Mouse (Mus musculus) hindlimb bud, embryonic 11.5 days (tissue): ENCODE data around the gene Srsf9.
A peak's percentile ranks its signal among the peaks of the same experiment; 100 is the strongest.
"Not testable (repeated sequence)": the region's sequence is repeated elsewhere in the genome, so short reads cannot be mapped to it uniquely, and the experiment has no call there.

Source experiments
- DNase-seq: peaks from one replicate; pipeline ENCODE4 v3.0.0-alpha.2; 2012; ENCODE audit warnings: low read depth, low spot score; ENCODE audit errors: extremely low spot score

The Srsf9 gene

DNA sequence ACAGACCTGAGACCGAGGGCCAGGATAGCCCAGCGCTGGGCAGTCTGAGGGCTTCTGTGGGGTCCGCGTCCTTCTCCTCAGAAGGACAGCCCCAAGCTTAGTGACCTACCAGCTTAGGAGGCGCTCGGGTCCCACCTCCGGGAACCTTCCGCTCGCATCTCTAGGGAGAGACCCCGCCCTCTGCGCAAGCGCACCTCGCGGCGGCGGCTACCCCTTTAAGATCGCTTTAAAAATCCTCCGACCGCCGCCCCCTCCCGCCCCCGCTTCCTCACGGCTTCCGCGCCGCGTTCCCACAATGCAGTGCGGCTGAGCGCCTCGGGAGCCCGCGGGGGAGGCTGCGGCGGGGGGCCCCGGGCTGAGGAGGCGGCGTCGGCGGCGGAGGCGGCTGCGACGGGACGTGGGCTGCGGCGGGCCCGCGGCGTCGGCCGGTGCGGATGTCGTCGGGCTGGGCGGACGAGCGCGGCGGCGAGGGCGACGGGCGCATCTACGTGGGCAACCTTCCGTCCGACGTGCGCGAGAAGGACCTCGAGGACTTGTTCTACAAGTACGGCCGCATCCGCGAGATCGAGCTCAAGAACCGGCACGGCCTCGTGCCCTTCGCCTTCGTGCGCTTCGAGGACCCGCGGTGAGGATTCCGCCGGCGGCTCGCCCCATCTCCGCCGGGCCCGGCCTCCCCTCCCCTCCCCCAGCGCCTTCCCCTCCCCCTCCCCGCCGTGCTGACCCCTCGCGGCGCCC, at the start of gene Srsf9:
TSS of gene Srsf9 (plus strand) at position 303 of the 735 bp plus-strand sequence.
- no peak for DNase-seq

DNA sequence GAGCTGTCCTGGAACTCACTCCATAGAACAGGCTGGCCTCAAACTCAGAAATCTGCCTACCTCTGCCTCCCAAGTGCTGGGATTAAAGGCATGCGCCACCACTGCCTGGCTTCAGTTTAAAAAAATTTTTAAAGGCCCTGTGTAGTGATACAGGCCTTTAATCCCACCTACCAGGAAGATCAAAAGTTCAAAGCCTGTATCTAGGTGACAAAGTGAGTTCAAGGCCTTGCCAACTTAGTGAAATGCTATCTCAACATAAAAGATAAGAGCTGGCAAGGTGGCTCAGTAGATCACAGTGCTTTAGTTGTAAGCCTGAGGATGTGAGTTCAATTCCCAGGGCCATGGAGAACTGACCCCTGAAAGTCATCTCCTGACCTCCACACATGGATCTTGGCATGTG, 48.9 kb upstream of the Srsf9 start:
- no peak for DNase-seq

DNA sequence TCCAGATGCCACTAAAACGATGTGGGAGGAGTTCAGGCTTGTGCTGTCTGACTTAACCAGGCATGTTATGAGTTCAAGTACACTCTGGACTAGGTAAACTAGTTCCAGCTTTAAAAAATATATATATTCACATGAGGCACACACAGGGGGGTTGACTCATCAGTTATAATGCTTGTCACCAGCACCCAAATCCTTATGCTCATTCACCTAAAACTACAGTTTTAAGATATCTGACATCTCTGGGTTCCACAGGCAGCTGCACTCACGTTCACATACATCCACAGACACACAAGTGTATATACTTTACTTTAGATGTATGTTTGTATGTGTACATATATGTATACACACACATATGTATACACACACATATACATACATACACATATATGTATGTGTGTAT, 48.2 kb upstream of the Srsf9 start:
- no peak for DNase-seq

DNA sequence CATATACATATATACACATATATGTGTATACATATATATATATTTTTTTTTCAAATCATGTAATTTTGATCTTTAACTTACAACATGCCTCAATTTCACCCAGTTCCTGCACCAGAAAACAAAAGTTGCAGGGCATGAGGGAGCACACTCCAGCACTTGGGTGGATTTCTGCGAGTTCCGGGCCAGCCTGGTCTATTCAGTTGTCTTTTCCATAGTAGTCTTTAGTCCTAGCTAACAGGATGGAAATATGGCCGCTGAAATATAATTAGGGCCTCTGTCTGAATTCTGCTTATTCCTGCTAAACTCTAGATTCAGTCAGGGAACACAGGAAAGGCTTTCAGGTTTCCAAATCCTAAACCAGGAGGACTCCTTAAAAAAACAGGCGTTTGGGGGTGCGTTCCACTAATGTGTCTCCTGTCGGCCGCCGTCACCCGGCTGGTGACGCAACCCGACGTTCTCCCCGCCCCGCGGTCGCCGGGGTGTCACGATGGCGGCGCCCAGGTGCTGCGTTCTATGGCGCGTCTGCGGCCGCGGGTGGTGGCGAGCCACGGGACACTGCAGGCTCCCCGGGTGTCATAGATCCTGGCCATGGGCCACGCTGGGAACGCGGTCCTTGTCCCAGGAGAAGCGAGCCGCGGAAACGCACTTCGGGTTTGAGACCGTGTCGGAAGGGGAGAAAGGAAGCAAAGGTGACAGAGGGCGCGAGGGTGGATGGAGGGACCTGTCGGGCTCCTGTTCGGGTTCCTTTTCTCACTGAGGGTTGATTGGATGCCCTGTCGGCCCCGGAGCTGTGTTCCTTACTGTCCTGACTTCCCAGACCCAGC, 47.5 kb upstream of the Srsf9 start, which contains the start of gene Coq5:
TSS of gene Coq5 (plus strand) at position 441 of the 824 bp plus-strand sequence.
- no peak for DNase-seq

DNA sequence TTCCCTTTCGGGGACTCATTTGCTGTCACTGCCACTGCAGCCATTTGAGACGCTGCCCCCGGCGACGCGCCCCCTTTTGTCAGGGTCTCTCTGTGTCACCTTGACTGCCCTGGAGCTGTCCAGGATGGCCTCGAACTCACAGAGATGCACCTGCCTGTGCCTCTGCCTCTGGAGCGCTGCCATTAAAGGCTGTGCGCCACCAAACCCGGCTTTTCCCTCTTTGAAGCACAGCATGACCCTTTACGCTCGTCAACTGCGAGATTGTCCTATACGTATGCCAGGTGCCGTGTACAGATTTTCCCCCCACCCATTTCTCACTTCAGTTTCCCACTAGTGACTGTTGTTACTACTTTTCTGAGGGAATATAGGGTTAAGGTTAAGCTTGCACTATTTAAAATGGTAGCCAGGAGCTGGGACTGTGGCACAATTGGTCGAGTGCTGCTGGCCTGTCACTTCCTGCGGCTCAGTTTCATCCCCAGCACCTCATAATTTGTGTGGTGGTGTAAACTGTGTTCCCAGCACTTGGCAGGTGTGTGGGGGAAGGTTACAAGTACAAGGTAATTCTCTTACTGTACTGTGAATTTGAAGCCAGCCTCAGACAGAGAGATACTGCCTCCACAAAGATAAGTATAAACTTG, 46.8 kb upstream of the Srsf9 start:
- DNase-seq = no peak

DNA sequence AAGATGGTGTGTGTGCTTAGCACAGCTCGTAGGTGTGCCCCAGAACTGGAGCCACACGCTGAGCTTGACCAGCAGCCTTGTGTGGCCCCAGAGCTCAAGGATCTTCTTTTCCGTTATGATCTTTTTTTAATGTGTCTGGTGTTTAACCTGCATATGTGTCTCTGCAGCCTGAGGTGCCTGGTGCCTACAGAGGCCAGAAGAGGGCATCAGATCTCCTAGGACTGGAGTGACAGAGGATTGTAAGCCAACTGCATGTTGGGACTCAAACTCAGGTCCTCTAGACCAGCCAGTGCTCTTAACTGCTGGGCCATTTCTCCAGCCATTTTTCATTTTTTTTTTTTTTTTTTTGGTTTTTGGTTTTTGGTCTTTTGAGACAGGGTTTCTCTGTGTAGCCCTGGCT, 42.2 kb upstream of the Srsf9 start:
- no peak for DNase-seq

DNA sequence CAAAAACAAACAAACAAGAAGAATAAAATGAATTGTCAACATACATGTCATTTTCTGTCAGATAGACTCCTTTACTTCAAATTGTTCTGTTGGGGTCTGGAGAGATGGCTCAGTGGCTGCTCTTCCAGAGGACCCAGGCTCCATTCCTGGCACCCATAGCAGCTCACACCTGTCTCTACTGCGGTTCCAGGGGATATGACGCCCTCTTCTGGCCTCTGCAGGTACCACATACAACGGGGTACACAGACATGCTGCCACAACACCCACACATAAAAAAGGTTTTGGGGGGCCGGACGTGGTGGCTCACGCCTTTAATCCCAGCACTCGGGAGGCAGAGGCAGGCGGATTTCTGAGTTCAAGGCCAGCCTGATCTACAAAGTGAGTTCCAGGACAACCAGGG, 32.8 kb upstream of the Srsf9 start:
- DNase-seq = no peak

DNA sequence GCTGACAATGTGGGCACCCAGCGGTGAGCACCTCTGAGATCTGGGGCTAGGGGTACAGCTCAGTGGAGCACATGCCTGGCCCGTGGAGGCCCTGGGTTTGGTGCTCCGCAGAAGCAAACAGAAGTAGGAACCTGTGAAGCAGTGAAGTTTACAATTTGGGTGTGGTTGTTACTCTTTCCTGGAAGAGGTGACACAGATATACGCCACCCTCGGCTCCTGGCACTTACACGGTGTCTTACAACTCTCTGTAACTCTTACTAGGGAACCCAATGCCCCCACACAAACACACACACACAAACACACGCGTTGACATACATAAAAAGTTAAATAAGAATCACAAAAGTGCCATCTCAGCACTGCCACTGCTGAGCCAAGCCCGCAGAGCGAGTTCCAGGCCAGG, 30.6 kb upstream of the Srsf9 start:
- DNase-seq = no peak

DNA sequence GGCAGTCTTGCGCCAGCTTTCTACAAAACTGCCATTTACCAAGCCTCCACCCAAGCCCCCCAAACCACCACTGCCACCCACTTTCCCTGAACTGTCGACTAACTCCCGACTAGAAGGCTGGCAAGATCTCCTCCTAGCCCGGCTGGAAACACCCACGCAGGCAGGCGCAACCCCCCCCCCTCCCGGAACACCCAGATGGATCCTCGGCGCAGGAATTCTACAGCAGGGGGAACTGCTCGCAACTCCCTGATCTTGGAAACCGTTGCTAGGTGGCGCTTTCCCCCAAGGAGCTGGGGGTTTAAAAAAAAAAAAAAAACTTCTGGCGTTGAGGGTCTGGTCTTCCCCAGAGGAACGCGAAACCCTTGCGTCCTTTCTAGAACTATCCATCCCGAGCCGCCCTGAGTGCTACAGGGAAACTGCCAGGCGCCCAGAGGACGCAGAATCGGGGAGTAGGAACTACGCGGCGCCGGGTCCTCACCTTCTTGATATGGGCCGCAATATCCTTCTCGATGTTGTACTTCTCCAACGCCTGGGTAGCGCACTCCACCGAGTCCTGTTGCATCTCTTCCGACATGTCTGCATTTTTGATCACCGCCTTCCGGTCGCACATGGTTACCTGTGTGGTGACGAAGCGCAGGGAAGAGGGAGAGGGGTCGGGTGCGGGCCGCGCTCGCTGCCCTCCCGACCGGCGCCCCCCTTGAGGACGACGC, 26.8 kb upstream of the Srsf9 start:
- DNase-seq = no peak

DNA sequence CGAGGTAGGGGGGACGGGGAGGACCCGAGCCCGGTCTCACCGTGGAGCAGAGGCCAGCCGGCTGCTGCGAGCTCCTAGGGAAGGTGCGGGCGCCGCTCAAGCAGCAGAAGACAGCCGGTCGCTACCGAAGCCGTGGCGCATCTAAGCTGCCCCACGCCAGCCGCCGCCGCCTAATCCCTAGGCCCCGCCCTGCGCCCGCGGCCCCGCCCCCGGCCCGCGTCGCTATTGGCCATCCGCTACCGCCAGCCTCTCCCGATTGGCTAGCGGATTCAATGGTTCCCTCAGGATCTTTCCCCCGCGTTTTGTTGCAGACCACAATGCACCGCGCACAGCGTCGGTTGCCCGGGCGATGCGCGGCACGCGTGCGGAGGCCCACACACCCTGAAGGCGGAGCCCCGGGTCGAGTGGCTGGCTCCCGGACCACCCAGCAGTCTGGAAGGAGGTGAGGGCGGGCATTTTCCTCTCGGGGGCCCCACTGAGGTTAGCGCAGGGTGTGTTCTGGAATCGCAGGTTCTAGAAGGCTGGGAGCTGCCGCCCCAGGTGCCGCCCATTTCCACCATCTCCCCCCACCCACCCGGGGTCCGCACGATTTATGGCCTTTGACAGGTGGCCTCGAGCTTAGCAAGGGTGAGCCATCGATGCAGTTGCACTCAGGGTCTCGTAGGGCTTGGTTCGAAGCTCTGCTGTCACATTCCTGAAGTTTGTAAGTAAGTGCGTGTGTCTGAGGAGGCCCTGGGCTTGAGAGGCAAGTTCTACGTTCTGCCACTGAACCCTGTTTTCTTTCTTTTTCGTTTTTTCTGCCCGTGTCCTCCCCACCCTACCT, 26.0 kb upstream of the Srsf9 start, which contains the start of gene Dynll1:
TSS of gene Dynll1 (minus strand) at position 208 of the 823 bp plus-strand sequence.
- peak; percentile 98 for DNase-seq

DNA sequence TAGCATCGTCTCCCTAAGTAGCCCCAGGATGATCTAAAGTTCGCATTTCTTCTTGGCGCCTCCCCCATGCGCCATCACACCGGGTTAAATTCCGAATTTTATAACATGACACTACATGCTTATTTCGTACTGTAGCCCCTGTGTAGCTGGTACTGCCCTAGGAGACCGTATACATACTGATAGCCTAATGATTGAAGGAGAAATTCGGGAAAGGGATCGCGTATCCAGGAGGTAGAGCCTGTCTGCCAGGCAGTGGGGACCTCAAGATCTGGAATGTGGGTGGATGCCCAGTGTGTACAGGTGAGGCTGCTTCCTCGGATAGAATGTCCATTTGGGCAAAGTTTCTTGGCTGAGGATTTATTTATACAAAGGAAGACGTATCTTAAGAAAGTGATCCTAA, 25.4 kb upstream of the Srsf9 start:
- DNase-seq = no peak

DNA sequence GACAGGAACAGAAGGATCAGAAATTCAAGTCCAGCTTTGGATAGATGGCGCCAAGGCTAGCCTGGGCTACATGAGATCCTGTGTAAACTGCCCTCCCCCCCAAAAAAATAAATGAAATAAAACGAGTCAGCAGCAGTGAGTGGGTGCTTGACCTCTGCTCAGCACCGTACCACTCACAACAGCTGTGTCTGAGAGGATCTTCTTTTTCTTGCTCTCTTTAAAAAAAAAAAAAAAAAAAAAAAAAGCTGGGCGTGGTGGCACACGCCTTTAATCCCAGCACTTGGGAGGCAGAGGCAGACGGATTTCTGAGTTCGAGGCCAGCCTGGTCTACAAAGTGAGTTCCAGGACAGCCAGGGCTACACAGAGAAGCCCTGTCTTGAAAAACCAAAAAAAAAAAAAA, 24.8 kb upstream of the Srsf9 start:
- DNase-seq = not testable (repeated sequence)

DNA sequence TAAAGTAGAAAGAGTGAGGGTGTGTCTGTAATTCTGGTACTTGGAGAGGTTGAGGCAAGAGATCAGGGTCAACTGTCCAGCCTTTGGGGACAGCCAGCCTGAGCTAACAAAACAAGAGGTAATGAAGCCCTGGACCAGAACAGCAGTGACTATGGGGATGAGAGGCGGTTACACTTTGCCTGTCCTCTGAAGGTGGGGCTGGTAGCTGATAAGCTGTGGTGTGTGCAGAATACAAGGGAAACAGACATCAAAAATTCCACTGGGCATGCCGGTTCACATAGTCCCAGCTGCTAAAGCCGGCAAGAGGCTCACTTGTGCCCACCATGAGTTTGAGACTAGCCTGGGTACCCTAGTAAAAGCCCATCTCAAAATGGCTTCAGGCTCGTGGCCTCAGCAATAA, 14.6 kb upstream of the Srsf9 start:
- DNase-seq = no peak

DNA sequence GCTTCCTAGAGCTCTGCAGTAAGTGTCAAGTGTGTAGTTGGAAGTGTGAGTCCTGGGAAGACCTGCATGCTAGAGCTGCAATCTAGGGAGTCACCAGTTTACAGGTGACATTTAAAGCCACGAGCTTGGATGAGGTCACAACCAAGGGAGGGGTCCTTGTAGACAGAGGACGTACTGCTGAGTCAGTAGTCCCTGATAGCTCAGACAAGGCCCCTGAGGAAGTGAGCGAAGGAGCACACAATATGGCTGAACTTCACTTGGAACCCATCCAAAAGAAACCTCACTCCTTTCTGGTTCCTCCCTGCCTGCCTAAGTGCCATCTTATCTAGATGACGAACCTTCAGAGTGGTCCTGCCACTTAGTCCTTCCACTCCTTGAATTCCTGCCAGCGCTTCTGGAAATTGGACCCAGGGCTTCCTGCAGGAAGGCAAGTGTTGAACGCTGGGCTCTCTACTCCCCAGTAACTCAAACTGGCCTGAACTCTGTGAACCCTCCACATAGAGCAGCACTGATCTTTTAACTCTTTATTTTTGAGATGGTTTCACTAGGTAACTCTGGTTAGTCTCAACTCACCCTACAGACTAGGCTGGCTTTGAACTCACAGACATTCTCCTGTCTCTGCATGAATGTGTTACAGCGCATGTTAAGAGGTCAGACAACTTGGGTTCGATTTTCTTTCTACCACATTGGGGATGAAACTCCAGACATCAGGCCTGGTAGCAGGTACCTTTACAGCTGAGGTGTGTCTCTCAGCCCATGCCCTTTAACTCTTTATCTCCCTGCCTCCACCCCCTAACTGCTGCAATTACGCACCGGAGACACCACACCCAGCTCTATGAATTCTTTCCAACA, 13.9 kb upstream of the Srsf9 start:
- DNase-seq = no peak

DNA sequence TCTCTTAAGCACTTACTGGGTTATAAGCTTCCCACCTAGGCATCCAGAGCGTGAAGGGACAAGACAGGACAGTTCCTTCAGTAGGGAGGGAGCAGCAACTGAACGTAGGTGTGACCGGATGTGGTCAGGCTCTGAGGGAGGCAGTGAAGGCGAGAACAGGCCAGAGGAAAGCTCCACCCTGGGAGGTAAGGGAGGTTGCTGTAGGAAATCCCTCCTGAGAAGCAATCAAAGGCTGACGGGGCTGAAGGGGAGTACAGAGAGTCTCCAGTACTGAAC, 13.4 kb upstream of the Srsf9 start:
- no peak for DNase-seq

DNA sequence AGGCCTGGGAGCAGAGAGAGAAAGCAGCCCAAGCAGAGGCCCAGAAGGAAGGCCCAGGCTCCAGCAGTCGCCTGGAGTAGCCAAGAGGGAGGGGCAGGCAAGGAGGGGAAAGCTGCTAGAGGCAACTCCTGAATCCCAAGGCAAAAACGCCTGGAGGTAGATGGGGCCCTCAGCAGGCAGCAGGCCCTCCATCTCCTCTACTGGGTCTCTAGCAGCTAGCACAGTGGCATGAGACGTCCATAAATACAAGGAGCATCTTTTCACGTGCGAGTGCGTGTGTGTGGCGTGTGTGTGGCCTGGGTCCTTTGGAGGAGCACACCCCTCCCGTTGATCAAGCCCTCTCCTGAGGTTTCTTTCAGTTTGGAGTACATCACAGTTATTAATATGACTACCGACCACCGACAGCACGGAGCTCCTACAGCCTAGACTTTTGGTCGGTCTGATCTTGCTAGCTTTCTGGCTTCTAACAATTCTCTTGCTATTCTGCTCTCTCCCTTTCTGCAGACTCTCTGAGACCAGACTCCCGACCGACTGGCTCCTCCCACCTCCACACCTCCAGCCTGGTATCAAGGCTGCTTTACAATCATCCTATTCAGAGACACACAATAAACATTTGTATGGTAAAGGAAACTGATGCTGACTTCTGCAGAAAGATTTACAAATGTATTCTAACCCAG, 9.9 kb upstream of the Srsf9 start:
- DNase-seq = no peak

DNA sequence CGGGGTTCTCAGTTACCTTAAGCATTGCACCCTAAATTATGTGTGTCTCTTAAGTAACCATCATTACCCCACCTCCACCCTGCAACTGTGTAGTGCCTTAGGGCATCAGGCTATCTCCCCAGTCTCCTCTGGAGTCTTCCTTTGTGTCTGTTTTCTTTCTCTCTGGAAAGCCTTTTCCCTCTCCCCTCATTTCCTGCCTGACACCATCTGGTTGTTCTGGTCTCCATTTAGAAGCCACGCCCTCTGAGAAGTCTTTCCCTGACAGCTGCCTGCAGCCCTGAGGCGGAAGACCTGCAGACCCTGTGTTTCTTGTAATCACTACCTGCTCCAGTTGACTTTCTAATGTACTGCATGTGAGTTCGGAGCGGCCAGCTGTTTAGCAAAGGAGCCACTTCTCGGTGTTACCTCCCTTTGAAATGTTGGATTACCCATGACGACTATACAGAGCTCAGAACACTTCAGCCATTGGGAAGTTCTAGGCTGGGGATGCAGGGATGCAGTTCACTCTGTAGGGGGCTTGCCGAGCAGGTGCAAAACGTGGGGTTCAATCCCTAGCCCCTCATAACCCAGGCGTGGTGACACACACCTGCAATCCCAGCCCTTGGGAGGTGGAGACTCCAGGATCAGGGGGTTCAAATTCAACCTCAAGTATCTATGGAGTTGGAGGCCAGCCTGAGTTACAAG, 9.2 kb upstream of the Srsf9 start:
- DNase-seq = no peak
